Mouse (Mus musculus) 3134 (cell line): Measurements from ENCODE around the gene C2.
"Not testable (repeated sequence)": the region's sequence is repeated elsewhere in the genome, so short reads cannot be mapped to it uniquely, and the experiment has no call there.

ENCODE experiments used
- DNase-seq: peaks from one replicate; pipeline ENCODE4 v3.0.0-alpha.2; 2011; ENCODE audit warnings: low spot score; ENCODE audit not compliant: insufficient read length; ENCODE audit errors: extremely low read depth

C2 gene

DNA sequence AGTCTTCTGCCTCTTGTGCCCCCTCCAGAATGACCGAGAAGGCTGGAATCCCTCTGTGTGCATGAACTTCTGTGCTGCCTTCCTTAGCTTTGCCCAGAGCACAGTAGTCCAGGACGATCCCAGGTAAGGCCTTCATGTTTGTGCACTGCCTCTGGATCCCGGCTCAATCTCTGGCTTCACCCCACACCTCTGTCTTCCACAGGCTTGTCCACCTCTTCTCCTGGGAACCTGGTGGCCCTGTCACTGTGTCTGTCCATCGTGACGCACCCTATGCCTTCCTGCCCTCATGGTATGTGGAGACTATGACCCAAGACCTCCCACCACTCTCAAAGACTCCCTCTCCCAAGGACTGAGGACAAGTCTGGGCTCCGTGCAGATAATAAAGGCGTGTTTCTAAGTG is 59.3 kb downstream of the C2 start:
- DNase-seq, result no peak

DNA sequence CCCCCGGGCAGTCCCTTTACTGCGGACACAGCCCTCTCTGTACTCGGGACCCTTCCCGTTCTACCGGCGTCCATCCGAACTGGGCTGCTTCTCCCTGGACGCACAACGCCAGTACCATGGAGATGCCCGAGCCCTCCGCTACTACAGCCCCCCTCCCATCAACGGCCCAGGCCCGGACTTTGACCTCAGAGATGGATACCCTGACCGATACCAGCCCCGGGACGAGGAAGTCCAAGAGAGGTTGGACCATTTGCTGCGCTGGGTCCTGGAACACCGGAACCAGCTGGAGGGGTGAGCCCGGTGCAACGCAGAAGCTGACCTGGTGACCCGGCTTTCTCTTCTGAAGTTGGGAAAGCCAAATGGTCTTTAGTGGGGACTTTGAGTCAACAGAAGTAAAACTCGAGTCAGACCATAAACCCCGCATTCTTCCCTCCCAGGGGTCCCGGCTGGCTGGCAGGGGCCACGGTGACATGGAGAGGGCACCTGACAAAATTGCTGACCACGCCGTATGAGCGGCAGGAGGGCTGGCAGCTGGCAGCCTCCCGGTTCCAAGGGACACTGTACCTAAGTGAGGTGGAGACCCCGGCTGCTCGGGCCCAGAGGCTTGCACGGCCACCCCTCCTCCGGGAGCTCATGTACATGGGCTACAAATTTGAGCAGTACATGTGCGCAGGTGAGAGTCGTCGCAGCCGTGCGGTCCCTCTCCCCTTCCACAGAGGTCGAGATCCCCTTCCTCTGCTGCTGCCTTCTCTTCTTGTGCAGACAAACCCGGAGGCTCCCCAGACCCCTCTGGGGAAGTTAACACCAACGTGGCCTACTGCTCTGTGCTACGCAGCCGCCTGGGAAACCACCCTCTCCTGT is 60.4 kb downstream of the C2 start:
- DNase-seq, result no peak

DNA sequence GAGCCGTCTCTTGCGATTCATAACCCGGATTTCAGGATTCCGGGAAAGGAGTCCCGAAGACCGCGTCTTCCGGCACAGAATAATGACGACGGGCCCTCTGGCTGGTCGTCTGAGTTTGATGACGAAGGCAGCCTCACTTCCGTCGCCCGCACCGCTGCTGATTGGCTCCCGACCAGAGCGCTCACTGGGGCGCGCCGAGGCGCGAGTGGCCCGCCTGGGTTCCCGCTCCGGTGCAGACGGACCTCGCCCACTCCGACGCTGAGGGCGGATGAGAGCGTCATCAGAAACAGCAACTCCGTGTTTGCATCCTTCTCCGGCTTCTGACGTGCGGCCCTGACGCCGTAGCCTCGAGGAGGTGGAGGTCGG is 61.2 kb downstream of the C2 start, which contains the start of the genes Stk19 and Dxo:
Gene Stk19, minus strand, starts transcription at position 90 of the 366 bp plus-strand sequence.
Gene Dxo, plus strand, starts transcription at position 164 of the 366 bp plus-strand sequence.
- DNase-seq, result peak; percentile 96

DNA sequence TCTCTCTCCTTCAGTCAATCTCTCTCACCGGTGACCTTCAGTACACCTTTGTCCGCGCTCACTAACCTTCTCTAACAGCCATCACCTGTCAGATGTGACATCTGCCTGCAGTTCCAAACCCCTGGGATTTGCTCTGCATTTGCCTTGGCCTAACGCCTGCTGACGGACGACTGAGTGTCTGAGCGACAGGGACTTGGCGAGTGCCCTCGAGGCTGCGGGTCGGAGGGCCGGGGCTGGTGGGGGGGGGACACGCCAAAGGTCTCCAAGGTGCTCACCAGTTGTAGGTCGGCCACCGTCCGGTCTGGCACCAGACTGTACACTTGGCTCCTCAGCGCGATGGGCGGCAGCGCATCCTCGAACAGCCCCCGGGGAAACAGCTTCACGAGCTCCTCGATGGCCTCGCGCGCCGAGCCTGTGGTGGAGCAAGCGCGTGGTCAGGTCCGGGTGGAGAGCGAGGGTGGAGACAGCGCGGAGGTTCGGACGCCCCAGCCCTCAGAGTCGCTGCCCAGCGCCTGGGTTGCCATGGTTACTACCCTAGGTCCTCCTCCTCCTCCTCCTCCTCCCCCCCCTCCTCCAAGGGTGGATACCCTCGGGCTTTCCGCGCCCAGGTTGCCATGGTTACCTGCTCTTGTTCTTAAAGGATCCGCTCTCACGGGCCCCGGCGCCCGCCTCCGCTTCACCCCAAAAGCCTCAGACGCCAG is 61.8 kb downstream of the C2 start:
- no peak for DNase-seq

DNA sequence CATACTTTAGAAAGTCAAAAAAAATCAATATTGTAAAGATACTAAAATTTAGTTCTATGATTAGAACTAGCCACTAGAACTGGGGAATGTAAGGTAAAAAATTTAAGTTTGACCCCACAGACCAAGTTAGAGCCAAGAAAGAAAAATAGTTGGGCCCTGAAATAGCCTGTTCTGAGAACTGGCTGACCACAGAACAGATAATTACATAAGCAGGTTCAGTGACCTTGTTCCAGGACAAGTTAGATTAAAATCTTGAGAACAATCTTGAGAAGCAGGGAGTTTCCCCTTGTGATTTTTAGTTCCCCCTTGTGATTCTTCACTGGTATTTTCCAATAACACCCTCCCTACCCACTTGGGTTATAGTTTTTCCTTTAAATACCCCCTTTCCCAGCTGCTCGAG is 67.3 kb downstream of the C2 start:
- not testable (repeated sequence) for DNase-seq

DNA sequence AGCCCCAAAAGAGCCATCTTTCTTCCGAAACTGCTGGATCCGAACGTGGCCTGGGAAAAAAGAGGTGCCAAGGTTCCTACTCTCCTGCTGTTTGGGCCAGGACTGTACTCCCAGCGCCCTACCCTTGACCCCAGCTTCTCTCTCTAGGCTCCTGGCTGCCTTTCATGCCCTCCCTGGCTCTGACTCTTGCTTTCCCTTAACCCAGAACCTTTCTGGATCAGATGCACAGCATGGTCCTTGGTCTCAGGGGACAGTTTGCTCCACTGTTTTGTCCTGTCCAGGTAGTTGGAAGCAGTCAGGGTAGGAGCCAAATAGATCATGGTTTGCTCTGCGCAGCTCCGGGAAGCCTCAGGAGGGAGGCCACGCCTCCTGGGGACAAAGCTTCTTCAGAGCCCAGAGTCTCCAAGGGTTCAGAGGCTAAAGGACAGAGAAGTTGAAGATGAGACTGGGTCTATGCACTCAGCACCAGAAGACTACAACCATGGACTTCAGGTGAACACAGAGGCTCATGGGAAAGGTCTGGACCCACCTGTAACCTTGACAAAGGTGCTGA is 83.2 kb downstream of the C2 start:
- DNase-seq, result no peak

DNA sequence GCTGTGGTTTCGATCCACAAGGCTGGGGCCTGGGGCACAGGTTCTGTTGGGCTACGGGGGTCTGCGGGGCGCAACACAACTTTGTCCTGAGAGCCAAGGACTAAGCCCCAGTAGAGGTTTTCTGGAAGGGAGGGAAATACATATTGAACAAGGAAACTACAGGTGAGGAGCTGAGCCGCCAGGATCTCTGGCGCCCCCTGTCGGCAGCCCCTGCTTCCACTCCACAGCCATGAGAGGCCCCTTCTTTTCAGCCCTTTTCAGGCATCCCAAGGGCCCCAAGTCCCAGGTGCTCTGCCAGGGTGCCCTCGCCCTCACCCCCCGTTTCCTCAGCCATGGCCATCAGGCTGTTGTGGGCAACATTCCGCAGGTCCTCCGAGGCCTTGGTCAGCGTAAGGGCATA is 84.3 kb downstream of the C2 start:
- peak; percentile 38 for DNase-seq
